Comparison of ENCODE assay signal across 24 mouse cellular contexts in the genomic region with DNA sequence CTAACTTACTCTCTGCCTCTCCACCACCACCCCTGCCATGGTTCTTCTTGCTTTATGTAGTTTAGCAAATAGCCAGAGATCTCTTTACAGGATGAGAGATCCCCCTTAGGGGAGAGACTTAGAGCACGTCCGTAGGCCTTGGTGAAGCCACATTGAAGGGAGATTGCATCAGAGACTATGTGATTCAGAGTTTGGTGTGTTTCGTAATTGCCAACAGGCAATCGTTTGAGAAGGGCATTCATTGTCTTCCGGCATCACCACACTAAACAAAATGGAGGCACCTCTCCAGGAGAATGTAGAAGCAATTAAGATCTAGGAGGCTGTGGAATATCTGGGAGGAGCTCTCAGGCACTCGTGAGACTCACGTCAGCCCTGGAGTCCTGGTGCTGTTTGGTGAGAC.
DNase-seq lines count a peak whose midpoint lies in the region; ATAC-seq and TF ChIP-seq lines count a peak whose summit lies in the region.
"Had no signal": no experiment of that assay in that cellular context is flagged by ENCODE, and none has a peak within 500 bp of the region (broad histone marks: within the 10 kb centered on the region; RNA-seq: fewer than 3 reads in every experiment).

No protein-coding gene starts in this region.

- H3K79me3 ChIP-seq in C2C12 (ENCODE audit: low read depth): no peaks in the 10 kb centered on the region

- no peak for DNase-seq in midbrain, embryonic 10.5 days (ENCODE audit: low spot score)
- no peak for DNase-seq in midbrain, postnatal 0 days (ENCODE audit: low spot score)
- DNase-seq in heart, adult 8-10 months (ENCODE audit: low spot score): no peak
- DNase-seq in gastrocnemius, postnatal 14 days: no peak
- DNase-seq: cerebellum, adult 11-12 months; cerebellum, postnatal 10 days; gastrocnemius, adult 2 months; heart, adult 2 months; heart, postnatal 36 days; kidney, adult 11 months; kidney, postnatal 4 days; layer of hippocampus, adult 9-11 months; liver; lung, postnatal 14 days; right cerebral cortex, postnatal 14 days had no signal

- no peak overlapping the region for H3K4me2 ChIP-seq in midbrain, postnatal 0 days (ENCODE audit: low read depth, low read length, poor library complexity, severe bottlenecking)
- H3K4me2 ChIP-seq: forebrain, embryonic 12.5 days; heart, embryonic 15.5 days; hindbrain, embryonic 13.5 days had no signal

- H3K27ac ChIP-seq in midbrain, embryonic 10.5 days (replicated peaks): 0 out of 2 replicates have a peak overlapping the region, but pooled peaks have one; percentile 49
- H3K27ac ChIP-seq in midbrain, postnatal 0 days (ENCODE audit: low read depth, low read length): no peak overlapping the region
- H3K27ac ChIP-seq: forebrain, embryonic 12.5 days; gastrocnemius, adult 2 months; heart, adult 2 months; heart, embryonic 15.5 days; hindbrain, embryonic 13.5 days; left cerebral cortex, adult 2 months; limb, embryonic 10.5 days had no signal

- no peaks in the 10 kb centered on the region for H3K27me3 ChIP-seq in midbrain, embryonic 10.5 days (ENCODE audit: low read depth, poor library complexity, severe bottlenecking)
- H3K27me3 ChIP-seq in midbrain, postnatal 0 days (ENCODE audit: insufficient read depth, low read length): no peaks in the 10 kb centered on the region
- H3K27me3 ChIP-seq in C2C12 (ENCODE audit: control insufficient read depth, insufficient read depth, insufficient read length): no peaks in the 10 kb centered on the region
- H3K27me3 ChIP-seq: heart, embryonic 15.5 days; hindbrain, embryonic 13.5 days; megakaryocyte, embryonic 14.5 days had no signal

- no peak for ATAC-seq in midbrain, postnatal 0 days (ENCODE audit: low FRiP score)
- ATAC-seq in common myeloid progenitor, adult 5-6 weeks (replicated peaks; ENCODE audit: low read depth, poor library complexity, severe bottlenecking): peak; percentile 68
- ATAC-seq in megakaryocyte progenitor cell, adult 5-6 weeks (replicated peaks; ENCODE audit: poor library complexity): peak; percentile 97

- no peak for TF ChIP-seq CTCF in midbrain, postnatal 0 days (IDR thresholded peaks at IDR 0.05)
- no peak for TF ChIP-seq CTCF in C2C12 (IDR thresholded peaks at IDR 0.05; ENCODE audit: control insufficient read depth, insufficient read depth, insufficient read length)

- intact Hi-C loops in gastrocnemius, postnatal 14 days (cut with DNase I; ENCODE audit: low total_unique reads): no loop called here

- no peak overlapping the region for H3K4me3 ChIP-seq in midbrain, embryonic 10.5 days
- no peak overlapping the region for H3K4me3 ChIP-seq in midbrain, postnatal 0 days (ENCODE audit: low read depth, low read length)
- H3K4me3 ChIP-seq in C2C12 (ENCODE audit: insufficient read depth, poor library complexity, severe bottlenecking): no peak overlapping the region
- H3K4me3 ChIP-seq: forebrain, embryonic 12.5 days; gastrocnemius, adult 2 months; heart, adult 2 months; heart, embryonic 15.5 days; hindbrain, embryonic 13.5 days; left cerebral cortex, adult 2 months; limb, embryonic 10.5 days; megakaryocyte, embryonic 14.5 days had no signal

- WGBS in midbrain, embryonic 10.5 days: 96% methylated on average over 7 of the region's 7 CpGs
- 87% methylated on average over 7 of the region's 7 CpGs for WGBS in midbrain, postnatal 0 days

- peaks cover 67% of the 10 kb centered on the region for H3K4me1 ChIP-seq in midbrain, embryonic 10.5 days
- 0 out of 2 replicates have a peak, but pooled peaks cover 3% of the 10 kb centered on the region for H3K4me1 ChIP-seq in midbrain, postnatal 0 days (ENCODE audit: insufficient read depth, low read length)
- H3K4me1 ChIP-seq: megakaryocyte, embryonic 14.5 days had no signal

- H3K9ac ChIP-seq in midbrain, postnatal 0 days (replicated peaks; ENCODE audit: low read length, poor library complexity, severe bottlenecking): no peak overlapping the region
- H3K9ac ChIP-seq: forebrain, embryonic 12.5 days; heart, embryonic 15.5 days; hindbrain, embryonic 13.5 days had no signal

- H3K9me3 ChIP-seq in midbrain, embryonic 10.5 days (replicated peaks): no peaks in the 10 kb centered on the region; the same call in 1 of the 2 replicates
- no peaks in the 10 kb centered on the region for H3K9me3 ChIP-seq in midbrain, postnatal 0 days (ENCODE audit: low read length)
- H3K9me3 ChIP-seq: heart, embryonic 15.5 days; hindbrain, embryonic 13.5 days; limb, embryonic 10.5 days had no signal

- no peaks in the 10 kb centered on the region for H3K36me3 ChIP-seq in midbrain, embryonic 10.5 days
- no peaks in the 10 kb centered on the region for H3K36me3 ChIP-seq in midbrain, postnatal 0 days (ENCODE audit: insufficient read depth, low read length)
- no peaks in the 10 kb centered on the region for H3K36me3 ChIP-seq in C2C12 (ENCODE audit: control insufficient read depth, insufficient read depth)
- H3K36me3 ChIP-seq: forebrain, embryonic 12.5 days; heart, embryonic 15.5 days; hindbrain, embryonic 13.5 days; limb, embryonic 10.5 days had no signal

- no peaks in the 10 kb centered on the region for H3K79me2 ChIP-seq in C2C12 (ENCODE audit: control insufficient read depth, insufficient read depth)

- H3ac ChIP-seq in C2C12 (ENCODE audit: control insufficient read depth, insufficient read length, low read depth): no peak overlapping the region

TF ChIP-seq in C2C12, 6 proteins besides CTCF, POLR2A, EP300 and RAD21:
- TF ChIP-seq CEBPB (IDR thresholded peaks at IDR 0.05; ENCODE audit: low read depth): peak; percentile 18
- no peak for TF ChIP-seq MAX (IDR thresholded peaks at IDR 0.05)
